Mouse (Mus musculus): ENCODE measurements at regions not wholly inside any gene's neighbourhood (a gene's known extent, or its start where the extent isn't known, plus 50 kb on each side); places are given as distances from the start of the nearest gene placed in this dataset.

GRCm38 (mm10) chr15:94049638-94050273 lies 415.5 kb downstream of the Adamts20 start:
- no peak for DNase-seq

- DNase-seq, result no peak
These were observed 419.0 kb downstream of the Adamts20 start for GRCm38 (mm10) chr15:94046186-94046585.

- DNase-seq, result peak; percentile 7 to 16
These were observed 420.0 kb downstream of the Adamts20 start for GRCm38 (mm10) chr15:94045131-94045756.

- DNase-seq, result no peak
These were observed 432.3 kb downstream of the Adamts20 start for GRCm38 (mm10) chr15:94032957-94033356.

- DNase-seq, result peak; percentile 22
These were observed 430.5 kb upstream of the Prickle1 start for GRCm38 (mm10) chr15:94025996-94026696.

- peak; percentile 27 to 32 for DNase-seq
These were observed 429.7 kb upstream of the Prickle1 start for GRCm38 (mm10) chr15:94025239-94025971.

GRCm38 (mm10) chr15:94024806-94025205 lies 429.1 kb upstream of the Prickle1 start:
- DNase-seq, result peak in 1 of 2 experiments; percentile 13

- DNase-seq, result peak; percentile 4 to 9
These were observed 428.5 kb upstream of the Prickle1 start for GRCm38 (mm10) chr15:94024126-94024730.

GRCm38 (mm10) chr15:94023501-94023900 lies 427.8 kb upstream of the Prickle1 start:
- peak in 1 of 2 experiments; percentile 5 for DNase-seq

- DNase-seq, result no peak
These were observed 422.1 kb upstream of the Prickle1 start for GRCm38 (mm10) chr15:94017814-94018213.

GRCm38 (mm10) chr15:94011499-94011898 lies 415.8 kb upstream of the Prickle1 start:
- DNase-seq, result no peak

- no peak for DNase-seq
These were observed 410.4 kb upstream of the Prickle1 start for GRCm38 (mm10) chr15:94006082-94006481.

- DNase-seq, result no peak
These were observed 409.2 kb upstream of the Prickle1 start for GRCm38 (mm10) chr15:94004911-94005310.

- DNase-seq, result no peak
These were observed 407.5 kb upstream of the Prickle1 start for GRCm38 (mm10) chr15:94003145-94003544.

GRCm38 (mm10) chr15:93994542-93994941 lies 398.9 kb upstream of the Prickle1 start:
- no peak for DNase-seq

- no peak for DNase-seq
These were observed 394.4 kb upstream of the Prickle1 start for GRCm38 (mm10) chr15:93990139-93990538.

- DNase-seq, result no peak
These were observed 392.7 kb upstream of the Prickle1 start for GRCm38 (mm10) chr15:93988367-93988766.

GRCm38 (mm10) chr15:93986631-93987429 lies 391.1 kb upstream of the Prickle1 start:
- DNase-seq, result no peak

GRCm38 (mm10) chr15:93982091-93982490 lies 386.4 kb upstream of the Prickle1 start:
- DNase-seq, result no peak

GRCm38 (mm10) chr15:93977494-93977893 lies 381.8 kb upstream of the Prickle1 start:
- peak; percentile 18 to 19 for DNase-seq

- DNase-seq, result no peak
These were observed 379.0 kb upstream of the Prickle1 start for GRCm38 (mm10) chr15:93974727-93975126.
